Mouse (Mus musculus) right cerebral cortex, postnatal 36 days (tissue): ENCODE results near the gene Mmp10.

Source experiments
- DNase-seq, 2 experiments: peaks; one replicate each; pipeline ENCODE4 v3.0.0; 2022; ENCODE audit warnings: low spot score in 2 of 2, mixed read lengths in 1 of 2

Gene Mmp10

DNA sequence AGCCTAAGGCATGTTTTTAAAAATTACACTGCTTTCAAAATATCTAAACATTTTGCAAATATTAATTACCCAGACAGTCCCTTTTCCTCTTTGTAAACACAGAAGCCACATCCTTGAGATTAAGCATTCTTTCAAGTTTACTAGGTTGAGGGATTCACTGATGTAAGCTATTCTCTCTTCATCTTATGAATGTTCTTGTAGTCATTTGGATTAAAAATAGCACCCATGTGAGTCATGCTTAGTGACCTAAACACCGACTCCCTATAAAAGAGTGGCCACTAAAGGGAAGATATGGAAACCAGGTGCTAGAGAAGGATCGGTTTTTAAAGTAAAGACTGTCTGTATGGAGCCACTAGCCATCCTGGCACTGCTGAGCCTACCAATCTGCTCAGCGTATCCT, at the start of gene Mmp10:
Gene Mmp10, plus strand, starts transcription at position 302 of the 400 bp plus-strand sequence.
- no peak for DNase-seq

DNA sequence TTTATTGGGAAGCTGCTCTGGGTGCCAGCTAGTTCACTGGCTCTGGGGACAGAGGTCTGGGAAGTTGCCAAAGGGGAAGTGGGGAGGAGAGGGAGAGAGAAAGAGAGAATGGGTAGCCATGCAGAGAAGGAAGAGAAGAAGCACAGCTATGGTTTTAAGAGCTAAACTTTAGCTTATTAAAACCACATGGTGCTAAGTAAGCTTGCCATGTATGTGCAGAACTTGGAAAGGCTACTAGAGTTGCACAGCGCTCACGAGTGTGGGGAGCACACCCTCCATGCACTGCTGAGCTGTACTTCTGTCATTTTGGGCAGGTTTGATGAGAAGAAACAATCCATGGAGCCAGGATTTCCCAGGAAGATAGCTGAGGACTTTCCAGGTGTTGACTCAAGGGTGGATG, 48.9 kb upstream of the Mmp10 start:
- no peak for DNase-seq

DNA sequence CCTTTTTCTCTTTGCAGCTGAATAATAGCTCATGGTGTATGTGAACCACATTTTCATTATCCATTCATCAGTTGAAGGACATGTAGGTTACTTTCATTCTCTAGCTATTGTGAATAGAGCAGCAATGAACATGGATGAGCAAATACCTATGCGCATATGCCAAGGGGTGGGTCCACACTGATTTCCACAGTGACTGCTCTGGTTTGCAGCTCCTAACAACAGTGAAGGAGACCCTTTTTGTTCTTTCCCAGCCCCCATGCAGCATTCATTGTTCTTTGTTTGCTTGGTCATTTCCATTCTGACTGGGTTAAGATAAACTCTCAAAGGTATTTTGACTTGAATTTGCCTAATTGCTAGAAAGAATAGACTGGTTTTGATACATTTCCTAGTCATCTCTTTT, 31.9 kb upstream of the Mmp10 start:
- DNase-seq, result no peak

DNA sequence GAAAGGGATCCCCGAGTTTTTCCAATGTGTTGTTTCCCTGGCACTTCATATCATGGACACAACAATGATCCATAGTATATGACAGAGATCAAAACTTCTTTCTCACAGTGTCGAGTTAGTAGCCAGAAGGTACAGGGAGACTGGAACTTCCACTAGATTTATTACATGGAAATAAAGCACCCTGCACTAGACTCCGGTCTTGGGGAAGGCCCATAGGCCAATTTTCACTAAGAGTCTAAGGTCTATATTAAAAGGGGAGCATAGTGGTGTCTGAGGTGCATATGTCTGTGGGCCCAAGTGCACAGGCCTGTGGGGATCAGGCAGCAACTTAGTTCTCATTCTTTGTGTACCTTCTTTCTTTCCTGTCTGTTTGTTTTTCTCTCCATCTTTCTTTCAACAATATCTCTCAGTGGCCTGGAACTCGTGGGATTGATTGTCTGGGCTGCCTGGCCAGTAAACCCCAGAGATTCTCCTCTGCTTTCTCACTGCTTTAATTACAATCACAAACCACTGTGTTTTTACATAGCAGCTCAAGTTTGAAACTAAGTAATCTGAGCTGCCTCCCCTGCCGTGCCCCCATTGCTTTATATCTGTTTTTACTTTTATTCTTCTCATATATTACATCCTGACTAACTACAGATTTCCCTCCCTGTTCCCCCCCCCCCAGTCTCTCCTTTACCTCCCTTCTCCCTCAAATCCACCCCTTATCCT, 18.3 kb upstream of the Mmp10 start:
- DNase-seq, result no peak

DNA sequence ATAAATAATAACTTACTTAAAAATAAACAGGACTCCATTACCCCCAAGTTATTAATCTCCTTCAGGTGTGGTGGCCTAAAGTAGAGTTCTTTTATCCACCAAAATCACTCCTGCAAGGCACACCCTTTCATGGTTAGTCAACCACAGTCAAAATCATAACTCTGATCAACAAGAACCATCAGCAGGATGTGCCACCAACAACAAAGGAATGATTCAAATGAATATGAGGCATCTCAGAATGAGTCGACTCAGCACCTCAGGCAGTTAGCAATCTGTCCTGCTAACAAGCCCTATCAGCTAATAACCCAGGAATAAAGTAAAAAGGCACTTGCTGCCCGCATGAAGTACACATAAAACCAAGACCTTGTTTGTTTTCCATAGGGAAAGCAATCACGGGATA, 1.0 kb upstream of the Mmp10 start:
- no peak for DNase-seq

DNA sequence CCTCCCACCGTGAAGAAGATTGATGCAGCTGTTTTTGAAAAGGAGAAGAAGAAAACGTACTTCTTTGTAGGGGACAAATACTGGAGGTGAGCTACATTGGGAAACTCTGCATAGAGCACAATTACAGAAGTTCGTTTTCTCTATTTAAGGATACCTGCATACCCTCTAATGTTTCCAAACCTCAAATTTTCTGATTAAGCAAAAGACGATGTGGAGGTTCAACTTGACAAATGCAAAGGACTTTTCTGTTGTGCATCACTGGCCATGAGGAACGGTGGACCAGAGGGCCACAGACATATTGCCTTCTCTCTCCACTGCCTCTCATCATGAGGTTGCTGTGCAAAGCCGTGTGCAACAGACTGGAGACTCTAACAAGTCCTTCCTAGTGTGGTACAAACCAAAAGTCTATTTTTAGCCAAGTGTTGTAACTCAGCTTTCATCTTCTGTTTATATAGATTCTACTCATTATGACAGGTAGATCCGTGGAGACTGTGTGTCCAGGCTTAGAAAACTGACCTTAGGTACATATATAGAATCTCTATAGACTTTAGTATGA, 5.2 kb downstream of the Mmp10 start:
- DNase-seq, result no peak

DNA sequence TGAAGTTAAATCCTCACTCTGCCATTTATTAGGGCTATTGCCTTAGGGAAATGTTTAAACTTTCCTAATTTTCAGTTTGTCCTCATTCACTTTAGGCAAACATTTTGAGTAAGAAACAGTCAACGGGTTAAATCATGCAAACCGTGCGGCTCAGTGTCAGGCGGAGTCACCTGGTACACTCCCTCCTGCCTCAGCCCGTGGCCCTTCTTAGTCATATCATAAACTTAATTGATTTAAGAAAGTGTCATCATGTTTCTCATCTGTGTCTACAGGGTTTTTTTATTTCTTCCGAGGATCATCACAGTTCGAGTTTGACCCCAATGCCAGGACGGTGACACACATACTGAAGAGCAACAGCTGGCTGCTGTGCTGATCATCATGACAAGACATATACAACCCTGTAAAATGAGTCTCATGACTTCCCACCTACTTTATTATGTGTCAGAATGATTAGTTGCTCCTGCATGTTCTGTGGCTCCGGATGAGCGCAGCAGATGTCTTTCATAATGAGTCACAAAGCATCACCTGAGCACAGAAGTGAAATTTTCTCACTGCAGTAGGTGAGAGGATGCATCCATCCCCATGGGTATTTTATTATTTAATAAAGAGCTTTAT, 7.6 kb downstream of the Mmp10 start:
- DNase-seq, result no peak

DNA sequence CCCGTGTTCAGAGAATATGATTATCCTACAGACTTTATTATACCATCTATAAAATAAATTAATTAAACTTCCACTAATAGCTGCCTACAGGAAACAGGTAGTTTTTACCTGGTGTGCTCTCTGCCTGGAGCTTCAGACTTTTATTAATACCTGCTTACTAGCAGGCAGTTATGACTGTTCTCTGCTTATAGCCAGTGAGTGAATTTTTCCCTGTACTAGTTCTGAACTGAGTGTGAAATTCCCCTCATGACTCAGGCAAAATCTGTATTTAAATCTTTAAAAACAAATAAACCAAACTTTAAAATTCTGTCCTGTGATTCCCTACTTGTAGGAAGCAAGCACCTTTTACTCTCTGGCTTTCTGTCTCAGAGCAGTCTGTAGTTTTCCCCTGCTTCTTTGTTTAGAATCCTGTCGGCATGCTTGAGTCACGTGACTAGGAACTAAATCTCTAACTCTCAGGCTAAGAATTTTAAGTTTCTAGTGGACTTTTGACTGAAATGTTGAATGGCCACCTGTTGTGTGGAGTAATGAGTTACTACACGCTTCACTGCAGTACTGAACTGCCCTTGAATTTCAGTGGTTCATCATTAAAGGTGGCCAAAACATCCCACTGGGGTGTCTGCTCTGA, 15.9 kb downstream of the Mmp10 start:
- no peak for DNase-seq

DNA sequence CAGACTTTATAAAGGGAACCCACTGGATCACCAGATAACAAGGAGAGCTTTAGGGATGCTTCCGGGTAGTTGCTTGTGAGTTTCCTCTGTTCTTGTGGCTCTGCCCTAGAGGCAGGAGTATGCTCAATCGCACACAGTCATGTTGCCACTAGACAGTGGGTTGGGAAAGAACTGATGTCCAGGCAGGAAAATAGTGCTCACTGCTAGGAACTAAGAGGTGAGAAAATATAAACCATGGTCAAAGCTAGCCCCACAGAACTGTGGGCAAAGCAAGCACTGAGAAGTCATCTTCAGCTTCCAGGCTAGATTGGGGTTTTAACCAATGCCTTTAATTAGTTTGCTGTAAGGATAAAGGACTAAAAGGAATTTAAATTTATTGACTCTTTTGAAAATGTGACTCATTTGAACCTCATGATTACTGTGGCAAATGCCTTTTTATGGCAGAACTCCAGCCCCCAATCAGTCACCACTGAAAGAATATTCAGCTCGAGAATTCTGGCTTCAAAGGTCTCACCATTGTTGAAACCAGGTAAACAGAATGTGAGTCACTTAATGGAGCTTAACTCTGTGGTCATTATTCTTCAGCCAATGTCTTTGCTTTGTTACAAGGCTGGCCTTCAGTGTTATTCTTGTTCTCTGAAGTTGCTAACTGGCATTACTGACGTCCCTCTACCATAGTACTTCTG, 24.2 kb downstream of the Mmp10 start:
- DNase-seq, result no peak

DNA sequence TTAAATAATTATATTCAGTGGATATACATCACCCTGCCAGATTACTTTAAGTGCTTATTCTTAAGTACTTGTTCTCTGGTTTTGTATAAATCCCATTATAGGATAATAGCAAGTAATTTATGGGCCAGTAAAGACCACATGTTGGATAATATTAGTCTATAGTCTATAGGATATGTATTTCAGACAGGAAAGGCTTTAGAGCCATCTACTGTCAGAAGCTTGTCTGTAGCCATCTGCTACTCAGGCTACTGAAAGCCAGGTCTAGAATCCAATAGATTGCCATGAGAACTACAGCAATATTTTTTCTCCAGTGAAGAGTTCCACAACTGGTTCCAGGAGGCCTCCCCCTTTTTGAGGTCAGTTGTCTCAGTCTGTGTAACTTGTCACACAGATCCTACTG, 40.6 kb downstream of the Mmp10 start:
- DNase-seq, result no peak

DNA sequence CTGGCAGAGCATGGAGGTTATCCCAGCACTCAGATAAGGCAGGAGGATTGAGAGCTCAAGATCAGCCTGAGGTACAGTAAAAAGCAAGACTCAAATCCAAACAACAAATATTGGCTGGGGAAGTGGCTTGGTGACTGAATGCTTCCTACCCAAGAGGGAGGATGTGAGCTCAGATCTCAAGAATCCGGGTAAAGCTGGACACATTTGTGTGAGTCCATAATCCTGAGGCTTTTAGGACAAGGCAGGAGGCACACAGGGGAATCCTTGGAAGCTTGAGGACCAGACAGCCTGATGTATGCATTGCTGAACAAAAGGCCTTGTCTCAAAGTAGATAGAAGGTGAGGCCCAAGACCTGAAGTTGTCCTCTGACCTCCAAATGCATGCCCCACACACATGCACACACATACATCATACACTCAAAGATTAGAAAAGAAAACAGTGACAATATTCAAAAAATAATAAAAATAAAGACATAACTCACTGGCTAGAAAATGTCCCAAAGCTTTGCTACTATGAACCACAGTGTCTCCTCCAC, 42.8 kb downstream of the Mmp10 start:
- DNase-seq, result no peak

DNA sequence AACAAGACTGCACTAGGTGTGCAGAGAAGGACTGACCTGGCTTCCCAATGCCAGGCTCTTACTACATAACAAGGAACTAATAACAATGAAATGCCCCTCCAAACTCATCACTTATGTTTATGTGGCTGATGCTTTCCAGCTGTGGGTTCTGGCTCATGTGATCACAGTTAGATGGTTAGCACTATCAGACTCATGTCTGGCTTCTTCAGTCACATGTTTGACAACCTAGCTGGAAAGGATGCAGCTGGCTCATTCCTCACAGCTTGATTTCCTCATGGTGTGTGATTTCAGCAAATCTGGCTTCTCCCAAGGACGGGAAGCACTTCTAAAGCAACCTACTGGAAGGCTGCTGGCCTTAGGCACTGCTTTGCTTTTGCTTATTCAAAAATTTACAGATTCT, 43.3 kb downstream of the Mmp10 start:
- no peak for DNase-seq

DNA sequence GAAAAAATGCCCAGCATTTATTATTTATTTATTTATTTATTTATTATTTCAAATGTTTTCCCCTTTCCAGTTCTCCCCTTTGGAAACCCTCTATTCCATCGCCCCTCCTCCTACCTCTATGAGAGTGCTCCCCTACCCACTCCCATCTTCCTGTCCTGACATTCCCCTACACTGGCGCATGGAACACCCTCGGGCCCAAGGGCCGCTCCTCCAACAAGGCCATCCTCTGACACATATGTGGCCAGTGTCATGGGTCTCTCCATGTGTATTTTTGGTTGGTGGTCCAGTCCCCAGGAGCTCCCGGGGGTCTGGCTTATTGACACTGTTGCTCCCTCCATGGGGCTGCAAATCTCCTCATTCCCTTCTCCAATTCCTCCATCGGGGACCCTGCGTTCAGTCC, 43.8 kb downstream of the Mmp10 start:
- DNase-seq, result no peak

DNA sequence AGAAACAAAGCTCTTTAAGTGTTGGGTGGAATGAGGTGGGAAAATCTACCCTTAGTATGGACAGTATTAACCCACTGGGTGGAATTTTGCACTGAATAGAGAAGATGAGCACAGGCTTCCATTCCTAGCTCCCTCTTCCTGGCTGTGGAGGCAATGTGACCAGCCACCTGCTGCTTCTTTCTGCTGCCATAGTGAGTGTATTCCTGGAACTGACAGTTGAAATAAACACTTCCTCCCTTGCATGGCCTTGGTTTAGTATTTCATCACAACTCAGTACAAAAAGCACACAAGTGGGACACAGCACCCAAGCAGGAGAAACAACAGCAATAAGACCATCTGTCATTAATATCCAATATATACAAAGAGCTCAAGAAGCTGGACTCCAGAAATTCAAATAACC, 49.8 kb downstream of the Mmp10 start:
- no peak for DNase-seq

DNA sequence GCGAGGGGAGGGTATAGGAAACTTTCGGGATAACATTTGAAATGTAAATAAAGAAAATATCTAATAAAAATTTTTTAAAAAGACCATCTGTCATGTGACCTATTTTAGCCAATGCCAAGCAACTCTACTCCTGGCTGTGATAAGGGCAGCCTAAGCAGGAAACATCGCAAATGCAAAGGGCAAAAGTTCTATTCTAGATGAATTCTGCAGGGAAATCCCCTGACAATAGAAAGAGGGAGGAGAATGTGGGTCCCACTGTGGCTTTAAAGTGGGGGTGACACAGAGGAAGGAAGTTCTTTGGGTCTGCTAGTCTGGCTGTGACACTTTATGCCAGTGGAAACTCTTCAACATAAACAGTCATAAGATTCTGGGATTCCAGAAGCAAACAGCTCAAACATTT, 51.4 kb downstream of the Mmp10 start:
- DNase-seq, result no peak

DNA sequence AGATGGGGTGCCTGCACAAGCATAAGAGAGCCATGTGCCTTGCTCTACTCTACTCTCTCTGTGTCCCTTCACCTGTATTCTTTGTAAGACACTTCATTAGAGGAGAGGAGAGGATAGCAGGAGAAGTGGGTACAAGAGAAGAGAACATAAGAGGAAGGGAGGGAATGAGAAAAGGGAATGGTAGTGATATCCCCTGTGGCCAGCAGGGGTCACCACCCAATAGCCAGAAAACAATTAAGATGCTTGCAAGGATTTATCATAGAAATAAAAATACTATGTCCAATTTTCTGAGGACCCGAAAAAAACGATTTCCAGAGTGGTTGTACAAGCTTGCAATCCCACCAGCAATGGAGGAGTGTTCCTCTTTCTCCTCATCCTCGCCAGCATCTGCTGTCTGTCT, 52.2 kb downstream of the Mmp10 start:
- DNase-seq, result no peak

DNA sequence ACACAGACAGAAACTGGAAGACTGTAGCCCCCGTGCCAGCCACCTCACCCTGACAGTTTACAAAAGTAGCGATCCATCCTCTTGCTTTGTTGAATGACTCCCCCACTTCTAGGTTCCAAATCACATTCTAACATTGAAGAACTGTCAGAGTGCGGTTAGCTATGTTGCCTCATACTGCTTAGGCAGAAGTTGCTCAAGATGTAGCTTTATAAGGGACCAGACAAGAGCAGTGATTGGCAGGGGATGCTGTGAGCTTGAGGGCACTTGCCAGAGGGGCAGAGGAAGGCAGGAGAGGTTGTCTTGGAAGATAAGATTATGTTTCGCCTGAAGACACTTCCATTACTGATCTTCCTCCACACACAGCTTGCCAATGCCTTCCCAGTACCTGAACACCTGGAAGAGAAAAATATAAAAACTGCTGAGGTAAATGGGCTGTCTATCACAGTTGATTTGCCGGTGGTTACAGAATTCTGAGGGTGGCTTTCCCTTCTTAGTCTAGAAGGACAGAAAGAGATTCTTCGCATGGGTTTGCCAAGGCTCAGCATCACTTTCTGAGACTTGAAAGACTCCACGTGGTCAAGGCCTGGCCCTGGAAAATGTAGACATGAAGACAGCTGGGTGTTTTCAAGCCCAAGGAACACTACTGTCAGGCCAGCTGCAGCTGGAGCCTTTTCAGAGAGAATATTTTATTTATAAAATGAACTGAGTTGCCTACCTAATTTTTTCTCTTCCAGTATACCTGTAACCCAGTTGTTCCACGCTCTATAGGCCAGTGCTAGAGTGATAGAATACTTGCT, 56.3 kb downstream of the Mmp10 start, which contains the start of gene Mmp8:
Gene Mmp8, plus strand, starts transcription at position 236 of the 797 bp plus-strand sequence.
- no peak for DNase-seq
